Mouse (Mus musculus) stomach, postnatal 0 days (tissue): Measurements from ENCODE around the gene Aldh1a7.

Experiments used
- CTCF ChIP-seq: IDR thresholded peaks from 2 replicates; pipeline ENCODE4 v1.5.1; 2016; ENCODE audit warnings: antibody characterized with exemption, low read depth, mild to moderate bottlenecking, moderate library complexity
- EP300 ChIP-seq: optimal IDR thresholded peaks from 2 replicates; pipeline ENCODE3; 2016; ENCODE audit warnings: antibody characterized with exemption

- TF ChIP-seq CTCF (no peak), EP300 (no peak)
Observed at GRCm38 (mm10) chr19:20702074-20702473, 25.3 kb downstream of the Aldh1a7 start.
